Mouse (Mus musculus): Measurements from ENCODE around the gene Cox17.

- TF ChIP-seq POLR2A (IDR thresholded peaks at IDR 0.05; ENCODE audit: low read depth, low read length) (no peak), CTCF (IDR thresholded peaks at IDR 0.05; ENCODE audit: extremely low read depth, insufficient read length, insufficient replicate concordance, low read depth, low read length) (no peak)
Measured at GRCm38 (mm10) chr16:38308195-38308594, 38.6 kb upstream of the Cox17 start.

All from small intestine, adult 2 months (tissue).